Mouse (Mus musculus) forebrain, embryonic 10.5 days (tissue): Measurements from ENCODE around the gene 2310057J18Rik. TPM values are rescaled to one million over a fixed set of nuclear protein-coding genes. Genes with fewer than 3 reads are reported as not detected.
"Not testable (repeated sequence)": the region's sequence is repeated elsewhere in the genome, so short reads cannot be mapped to it uniquely, and the experiment has no call there.

ENCODE experiments used
- DNase-seq: peaks from one replicate; pipeline ENCODE4 v3.0.0-alpha.2; 2017; ENCODE audit warnings: low spot score; ENCODE audit errors: extremely low spot score
- H3K27ac ChIP-seq: fragments of 300-500 bp; sonication (generic); 2 replicates; pipeline ENCODE4 v1.5.1; 2016; ENCODE audit warnings: mild to moderate bottlenecking
- H3K27me3 ChIP-seq: fragments of 300-500 bp; sonication (generic); 2 replicates; pipeline ENCODE4 v1.6.1; 2016; ENCODE audit warnings: mild to moderate bottlenecking; ENCODE audit not compliant: poor library complexity, severe bottlenecking
- H3K36me3 ChIP-seq: fragments of 300-500 bp; sonication (generic); replicated peaks from 2 replicates; pipeline ENCODE4 v1.6.1; 2016; ENCODE audit warnings: mild to moderate bottlenecking, moderate library complexity
- H3K4me1 ChIP-seq: fragments of 300-500 bp; sonication (generic); 2 replicates; pipeline ENCODE4 v1.6.1; 2016
- H3K4me3 ChIP-seq: fragments of 300-500 bp; sonication (generic); 2 replicates; pipeline ENCODE4 v1.5.1; 2016; ENCODE audit warnings: mild to moderate bottlenecking, moderate library complexity
- H3K9me3 ChIP-seq: fragments of 300-500 bp; sonication (generic); 2 replicates; pipeline ENCODE4 v1.6.1; 2016; ENCODE audit warnings: mild to moderate bottlenecking, moderate library complexity
- WGBS: fragments of 180-500 bp; shearing (Covaris S2); methylation state at CpG from one replicate; pipeline ENCODE4 v1.1.7; 2016; 5-methylcytosine and 5-hydroxymethylcytosine counted together
- polyA plus RNA-seq: library from polyadenylated mRNA; unstranded; fragments of >200 nt; fragmentation: Nextera tagmentation; extraction: Ambion mirVana; gene quantifications from 2 replicates; pipeline ENCODE4 v1.2.1, GENCODE M21; 2016

The 2310057J18Rik gene
- not detected in 2 replicates for polyA plus RNA-seq

GRCm38 (mm10) chr10:28986203-28986602, at the start of gene 2310057J18Rik:
Gene 2310057J18Rik (minus strand): TSS chr10:28986303.
- Histone ChIP-seq H3K4me3 (no peak within 1 kb of the TSS), H3K9me3 (no peaks in the 10 kb centered on the region), H3K4me1 (no peaks in the 10 kb centered on the region), H3K27ac (no peak within 1 kb of the TSS), H3K27me3 (no peaks in the 10 kb centered on the region), H3K36me3 (no peaks in the 10 kb centered on the region)
- 93% methylated on average over 3 of the region's 3 CpGs for WGBS
- DNase-seq: no peak

DNA sequence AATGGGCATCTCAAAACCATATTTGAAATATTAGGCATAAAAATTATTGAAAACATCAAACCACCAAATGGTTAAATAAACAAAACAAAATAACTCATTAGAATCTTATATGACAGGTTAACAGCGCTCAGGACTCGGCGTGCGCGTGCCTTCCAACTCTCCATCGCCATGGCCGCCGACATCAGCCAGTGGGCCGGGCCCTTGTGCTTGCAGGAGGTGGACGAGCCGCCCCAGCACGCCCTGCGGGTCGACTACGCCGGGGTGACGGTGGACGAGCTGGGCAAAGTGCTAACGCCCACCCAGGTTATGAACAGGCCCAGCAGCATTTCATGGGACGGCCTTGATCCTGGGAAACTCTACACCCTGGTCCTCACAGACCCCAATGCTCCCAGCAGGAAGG, 43.9 kb upstream of the 2310057J18Rik start:
- WGBS: 97% methylated on average over 11 of the region's 20 CpGs
- DNase-seq, H3K9me3 ChIP-seq, H3K27ac ChIP-seq, H3K27me3 ChIP-seq, H3K4me3 ChIP-seq, H3K36me3 ChIP-seq, H3K4me1 ChIP-seq: not testable (repeated sequence)

GRCm38 (mm10) chr10:29019496-29020270, 33.6 kb upstream of the 2310057J18Rik start:
- H3K36me3 ChIP-seq: no peaks in the 10 kb centered on the region
- no peak for DNase-seq
- 74% methylated on average over 7 of the region's 7 CpGs for WGBS
- H3K4me3 ChIP-seq: no peak overlapping the region
- H3K4me1 ChIP-seq: no peaks in the 10 kb centered on the region
- H3K27ac ChIP-seq: no peak overlapping the region
- H3K9me3 ChIP-seq: no peaks in the 10 kb centered on the region
- no peaks in the 10 kb centered on the region for H3K27me3 ChIP-seq

GRCm38 (mm10) chr10:28997776-28998175, 11.7 kb upstream of the 2310057J18Rik start:
- Histone ChIP-seq H3K9me3 (no peaks in the 10 kb centered on the region), H3K36me3 (no peaks in the 10 kb centered on the region), H3K4me3 (no peak overlapping the region), H3K27me3 (no peaks in the 10 kb centered on the region), H3K4me1 (no peaks in the 10 kb centered on the region), H3K27ac (no peak overlapping the region)
- DNase-seq: no peak

GRCm38 (mm10) chr10:28988990-28989389, 2.9 kb upstream of the 2310057J18Rik start:
- DNase-seq: no peak
- Histone ChIP-seq H3K27ac (no peak overlapping the region), H3K9me3 (no peaks in the 10 kb centered on the region), H3K4me1 (no peaks in the 10 kb centered on the region), H3K27me3 (no peaks in the 10 kb centered on the region), H3K4me3 (no peak overlapping the region), H3K36me3 (no peaks in the 10 kb centered on the region)
- 85% methylated on average over 2 of the region's 2 CpGs for WGBS

DNA sequence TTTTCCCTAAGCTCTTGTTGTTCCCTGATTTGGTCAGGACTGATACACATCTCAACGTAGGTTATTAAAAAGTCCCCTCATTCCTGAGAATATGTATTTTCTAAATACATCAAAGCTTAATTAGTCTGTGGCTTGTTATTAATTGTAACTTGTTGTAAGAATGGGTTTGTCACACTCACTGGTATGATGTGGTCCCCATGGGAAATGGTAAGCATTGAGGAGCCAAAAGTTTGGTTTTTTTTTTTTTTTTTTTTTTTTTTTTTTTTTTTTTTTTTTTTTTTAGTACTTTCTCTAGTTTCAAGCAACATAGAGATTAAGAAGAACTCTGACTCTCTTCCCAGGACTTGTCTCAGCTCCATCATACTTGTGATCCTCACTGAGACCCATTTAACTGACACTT, 17.9 kb downstream of the 2310057J18Rik start:
- no peak overlapping the region for H3K4me3 ChIP-seq
- H3K27me3 ChIP-seq: no peaks in the 10 kb centered on the region
- H3K36me3 ChIP-seq: no peaks in the 10 kb centered on the region
- no peaks in the 10 kb centered on the region for H3K9me3 ChIP-seq
- 81% methylated on average over 1 of the region's 1 CpGs for WGBS
- H3K4me1 ChIP-seq: no peaks in the 10 kb centered on the region
- no peak overlapping the region for H3K27ac ChIP-seq
- no peak for DNase-seq

DNA sequence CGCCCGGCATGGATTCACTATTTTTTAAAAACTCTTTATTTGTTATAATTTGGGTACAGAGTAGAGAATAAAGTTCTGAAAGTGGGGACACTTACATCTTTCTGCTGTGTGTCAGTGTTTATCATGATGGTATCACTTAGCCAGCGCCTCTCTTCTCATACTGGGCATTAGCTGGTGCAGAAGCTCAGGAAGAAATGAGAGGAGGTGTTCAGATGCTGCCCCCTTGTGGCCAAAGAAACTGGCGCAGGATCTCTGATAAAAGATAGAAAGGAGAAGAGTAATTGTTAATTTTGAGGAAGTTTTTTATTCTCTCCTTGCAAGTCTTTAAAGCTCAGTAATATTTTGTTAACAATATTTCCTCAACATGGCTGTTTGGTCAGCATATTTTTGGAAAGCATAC, 31.0 kb downstream of the 2310057J18Rik start:
- Histone ChIP-seq H3K27me3 (no peaks in the 10 kb centered on the region), H3K4me3 (no peak overlapping the region), H3K4me1 (no peaks in the 10 kb centered on the region), H3K27ac (no peak overlapping the region), H3K36me3 (no peaks in the 10 kb centered on the region), H3K9me3 (no peaks in the 10 kb centered on the region)
- WGBS: 52% methylated on average over 4 of the region's 4 CpGs
- DNase-seq: peak; percentile 29

DNA sequence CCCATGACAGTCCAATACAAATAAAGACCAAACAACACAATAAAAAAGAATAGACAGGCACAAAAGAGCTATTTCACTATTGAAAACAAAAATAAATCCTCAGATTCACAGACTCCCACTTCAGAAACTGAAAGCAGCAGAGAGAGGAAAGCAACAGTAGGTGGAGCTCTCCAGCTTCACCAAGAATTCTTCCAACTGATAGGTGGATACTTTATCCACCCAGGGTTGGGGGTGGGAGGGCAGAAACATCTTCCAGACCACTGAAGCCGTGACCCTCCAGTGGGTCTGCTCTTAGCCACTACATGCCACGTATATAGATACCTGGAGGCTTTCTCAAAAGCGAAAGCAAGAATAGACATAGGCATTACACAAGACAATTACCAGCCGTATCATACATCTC, 31.6 kb downstream of the 2310057J18Rik start:
- DNase-seq: no peak
- no peaks in the 10 kb centered on the region for H3K9me3 ChIP-seq
- H3K27me3 ChIP-seq: no peaks in the 10 kb centered on the region
- no peaks in the 10 kb centered on the region for H3K36me3 ChIP-seq
- 80% methylated on average over 4 of the region's 4 CpGs for WGBS
- H3K4me1 ChIP-seq: no peaks in the 10 kb centered on the region
- H3K27ac ChIP-seq: no peak overlapping the region
- no peak overlapping the region for H3K4me3 ChIP-seq

Other genes with a start within 250 kb of the 2310057J18Rik start
- gene Soga3, start 157.5 kb upstream of the 2310057J18Rik start, polyA plus RNA-seq: 9.6 and 10.6 TPM in 2 replicates
- gene Gm49353, start 212.7 kb upstream of the 2310057J18Rik start, polyA plus RNA-seq: 0.39 and 1.0 TPM in 2 replicates
- 2.3 and 2.5 TPM in 2 replicates for gene 9330159F19Rik, start 225.3 kb upstream of the 2310057J18Rik start, polyA plus RNA-seq